Mouse (Mus musculus): ENCODE results near the gene Crtc2.

Gene Crtc2

DNA sequence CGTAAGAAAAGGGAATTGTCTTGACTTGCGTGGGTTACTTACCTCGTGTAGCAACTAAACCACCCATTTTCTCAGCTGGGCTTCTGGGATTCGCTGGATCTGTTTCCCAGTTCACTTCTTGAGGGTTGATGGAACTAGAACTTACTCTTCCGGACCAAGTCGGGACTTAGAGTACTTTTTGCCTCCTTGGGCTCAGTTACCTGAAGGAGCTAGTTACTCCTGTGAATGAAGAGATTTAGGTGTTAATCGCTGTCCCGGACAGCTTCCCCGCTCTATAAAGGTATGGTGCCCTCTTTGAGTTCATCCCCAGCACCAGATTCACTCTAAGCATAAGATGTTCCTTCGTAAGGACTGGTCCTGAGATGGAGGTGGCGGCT, 40.1 kb downstream of the Crtc2 start:
- intact Hi-C loops (cut with DNase I): loop anchor here (5.0 to 10.0 kb wide), 2 partner anchors 78 to 171 kb away; partner anchors contain the start of gene Npr1

DNA sequence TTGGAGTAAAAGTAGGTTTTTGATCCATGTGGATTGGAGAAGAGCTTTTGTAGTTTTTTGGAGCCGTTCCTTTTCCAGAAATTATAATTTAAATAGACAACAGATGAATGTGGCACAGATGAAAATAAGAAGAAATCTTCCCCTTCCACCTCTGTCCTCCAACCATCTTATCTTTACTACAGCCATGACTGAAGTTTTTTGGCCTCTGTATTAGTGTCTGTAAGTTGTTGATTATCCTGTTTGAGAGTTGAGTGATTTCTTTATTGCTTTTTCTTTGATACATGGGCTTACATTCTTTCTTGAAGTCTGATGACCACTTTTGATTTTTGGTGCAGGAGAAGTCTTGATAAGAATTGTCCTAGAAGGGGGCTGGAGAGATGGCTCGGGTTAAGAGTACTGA, 40.7 kb downstream of the Crtc2 start:
- intact Hi-C loops (cut with DNase I): loop anchor here (5.0 to 10.0 kb wide), 2 partner anchors 78 to 170 kb away; partner anchors contain the start of gene Npr1

DNA sequence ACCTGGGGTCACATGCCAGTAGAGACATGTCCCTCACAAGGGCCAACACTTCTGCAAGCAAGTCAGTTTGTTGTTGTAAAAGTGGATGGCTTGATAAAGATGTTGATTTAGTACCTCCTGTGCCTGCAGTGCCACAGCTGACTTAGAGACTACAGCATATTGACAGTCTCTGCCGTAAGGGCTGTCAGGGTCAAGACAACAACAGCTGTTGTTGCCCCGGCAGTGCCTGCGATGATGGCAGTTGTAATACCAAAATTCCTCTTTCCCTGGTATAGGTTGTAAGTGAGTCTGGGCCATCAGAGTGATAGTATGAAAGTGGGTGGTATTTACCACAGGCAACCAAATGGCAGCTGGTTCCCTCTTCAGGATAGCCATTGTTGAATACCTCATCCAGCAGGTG, 51.8 kb downstream of the Crtc2 start:
- intact Hi-C loops (cut with DNase I): no loop called here

DNA sequence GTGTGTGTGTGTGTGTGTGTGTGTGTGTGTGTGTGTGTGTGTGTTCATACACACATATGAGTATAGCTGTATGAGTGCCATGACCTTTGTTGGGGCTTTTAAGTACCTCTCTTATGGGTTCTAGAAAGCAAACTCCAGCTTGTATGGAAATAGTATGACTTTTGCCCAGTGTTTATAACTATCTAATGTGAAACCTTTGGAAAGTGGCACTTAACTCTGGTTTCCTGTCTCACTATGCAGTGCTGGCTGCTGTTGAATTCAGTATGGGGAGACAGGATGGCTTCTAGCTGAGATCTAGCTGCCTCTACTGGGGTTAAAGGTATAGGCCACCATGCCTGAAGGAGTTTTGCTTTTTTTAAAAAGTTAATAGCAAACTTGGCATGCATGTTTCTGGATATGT, 55.6 kb downstream of the Crtc2 start:
- intact Hi-C loops (cut with DNase I): no loop called here

- intact Hi-C loops (cut with DNase I): no loop called here
Measured at GRCm38 (mm10) chr3:90313367-90313766, 59.4 kb downstream of the Crtc2 start.

Small RNA genes within 50 kb of the gene (microRNA-seq; reads per million reads assigned to microRNA genes)
- 0 to 0.23 reads per million in 2 experiments for gene Mir7012

Data from adrenal gland (tissue).